Mouse (Mus musculus): Measurements from ENCODE around the gene Gnat1.

GRCm38 (mm10) chr9:107723292-107723691 lies 43.8 kb upstream of the Gnat1 start:
- TF ChIP-seq CTCF (IDR thresholded peaks at IDR 0.05) (no peak), EP300 (IDR thresholded peaks at IDR 0.05) (no peak)
